Mouse (Mus musculus) forebrain, embryonic 11.5 days (tissue): Measurements from ENCODE around the gene Pcbd2. TPM values are rescaled to one million over a fixed set of nuclear protein-coding genes. Genes with fewer than 3 reads are reported as not detected.

Source experiments
- ATAC-seq: fragments of 200-750 bp; cut with Nextera tagmentation; replicated peaks from 2 replicates; pipeline ENCODE4 v1.8.0; 2017; ENCODE audit warnings: moderate TSS enrichment; ENCODE audit not compliant: low FRiP score
- DNase-seq: peaks from one replicate; pipeline ENCODE4 v3.0.0-alpha.2; 2017; ENCODE audit warnings: low spot score
- H3K27ac ChIP-seq: fragments of 300-500 bp; sonication (generic); 2 replicates; pipeline ENCODE4 v1.5.1; 2014; ENCODE audit warnings: low read depth, low read length
- H3K27me3 ChIP-seq: fragments of 300-500 bp; sonication (generic); 2 replicates; pipeline ENCODE4 v1.6.1; 2014; ENCODE audit warnings: mild to moderate bottlenecking, low read length, mixed read lengths; ENCODE audit not compliant: control insufficient read depth, insufficient read depth
- H3K36me3 ChIP-seq: fragments of 300-500 bp; sonication (generic); 2 replicates; pipeline ENCODE4 v1.6.1; 2014; ENCODE audit warnings: mild to moderate bottlenecking, low read length, moderate library complexity, mixed read lengths; ENCODE audit not compliant: control insufficient read depth, insufficient read depth
- H3K4me1 ChIP-seq: fragments of 300-500 bp; sonication (generic); replicated peaks from 2 replicates; pipeline ENCODE4 v1.6.1; 2014; ENCODE audit warnings: low read length, mixed read lengths; ENCODE audit not compliant: control insufficient read depth, insufficient read depth
- H3K4me2 ChIP-seq: fragments of 300-500 bp; sonication (generic); 2 replicates; pipeline ENCODE4 v1.6.1; 2014; ENCODE audit warnings: low read depth, mild to moderate bottlenecking, low read length, moderate library complexity, mixed read lengths; ENCODE audit not compliant: severe bottlenecking
- H3K4me3 ChIP-seq: fragments of 300-500 bp; sonication (generic); 2 replicates; pipeline ENCODE4 v1.5.1; 2014; ENCODE audit warnings: low read depth, low read length
- H3K9ac ChIP-seq: fragments of 300-500 bp; sonication (generic); 2 replicates; pipeline ENCODE4 v1.6.1; 2014; ENCODE audit warnings: low read length
- H3K9me3 ChIP-seq: fragments of 300-500 bp; sonication (generic); 2 replicates; pipeline ENCODE4 v1.6.1; 2016; ENCODE audit warnings: low read length, mixed read lengths; ENCODE audit not compliant: control insufficient read depth
- WGBS: fragments of 180-500 bp; shearing (Covaris S2); extraction: QIAGEN DNeasy Blood & Tissue Kit; methylation state at CpG from one replicate; pipeline ENCODE4 v1.1.7; 2014; 5-methylcytosine and 5-hydroxymethylcytosine counted together
- polyA plus RNA-seq: library from polyadenylated mRNA; unstranded; fragments of >200 nt; fragmentation: Nextera tagmentation; extraction: Ambion mirVana; gene quantifications from 2 replicates; pipeline ENCODE4 v1.2.1, GENCODE M21; 2014

The Pcbd2 gene
- polyA plus RNA-seq, 1 experiment from 2014 or later, result 32.9 TPM

DNA sequence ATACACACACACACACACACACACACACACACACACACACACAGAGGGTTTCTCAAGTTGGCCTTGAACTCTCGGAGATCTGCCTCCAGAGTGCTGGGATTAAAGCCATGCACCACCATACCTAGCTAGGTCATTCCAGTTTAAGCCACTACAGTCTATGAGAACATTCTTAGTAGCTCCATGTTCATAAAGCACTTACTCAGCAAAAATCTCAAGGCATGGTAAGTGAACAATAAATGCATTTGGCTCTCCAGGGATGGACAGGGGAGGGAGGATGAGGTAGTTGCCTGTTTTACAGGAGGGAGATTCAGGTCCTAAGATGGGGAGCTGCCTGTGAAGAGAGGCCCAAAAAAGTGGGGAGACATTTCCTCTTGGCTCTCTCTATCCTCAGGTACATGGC lies 76.8 kb downstream of the Pcbd2 start:
- H3K9me3 ChIP-seq, result no peaks in the 10 kb centered on the region
- WGBS, result 87% methylated on average over 1 of the region's 1 CpGs
- ATAC-seq (no peak), DNase-seq (no peak)
- H3K4me3 ChIP-seq, result no peak overlapping the region
- H3K9ac ChIP-seq, result no peak overlapping the region
- no peak overlapping the region for H3K27ac ChIP-seq
- no peaks in the 10 kb centered on the region for H3K36me3 ChIP-seq
- no peak overlapping the region for H3K4me2 ChIP-seq
- 0 out of 2 replicates have a peak, but pooled peaks cover 2% of the 10 kb centered on the region for H3K4me1 ChIP-seq
- no peaks in the 10 kb centered on the region for H3K27me3 ChIP-seq

DNA sequence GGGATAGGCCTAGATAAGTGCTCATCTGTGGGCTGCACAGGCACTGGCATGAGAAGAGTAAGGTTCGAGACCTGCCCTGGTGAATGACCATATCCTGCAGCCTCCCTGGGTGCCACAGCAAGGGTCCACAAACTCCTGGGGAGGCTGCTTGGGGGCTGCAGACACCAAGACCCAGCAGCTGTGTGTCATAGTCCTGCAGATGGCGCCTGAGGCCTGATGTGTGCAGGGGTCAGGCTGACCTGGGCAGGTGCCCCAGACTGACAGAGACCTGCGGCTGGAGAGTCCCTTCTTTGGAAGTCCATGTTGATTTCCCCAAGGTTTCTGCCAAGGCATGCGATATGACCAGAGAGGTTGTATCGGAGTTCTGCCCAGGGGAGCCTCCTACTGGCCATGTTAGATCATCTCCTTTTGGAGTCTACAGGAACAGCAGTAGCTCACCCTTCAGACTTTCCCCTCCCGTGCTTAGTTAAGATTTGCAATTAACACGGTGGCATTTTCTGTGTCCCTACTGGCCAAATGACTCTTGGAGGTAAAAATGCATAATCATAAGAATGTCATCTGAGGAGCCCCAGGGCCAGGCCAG lies 82.0 kb downstream of the Pcbd2 start:
- H3K9me3 ChIP-seq, result no peaks in the 10 kb centered on the region
- no peaks in the 10 kb centered on the region; the same call in 1 of the 2 replicates for H3K4me1 ChIP-seq
- H3K36me3 ChIP-seq, result no peaks in the 10 kb centered on the region
- H3K27me3 ChIP-seq, result no peaks in the 10 kb centered on the region
- no peak overlapping the region for H3K4me3 ChIP-seq
- DNase-seq, result no peak
- no peak overlapping the region for H3K27ac ChIP-seq
- H3K9ac ChIP-seq, result no peak overlapping the region
- ATAC-seq, result no peak
- no peak overlapping the region for H3K4me2 ChIP-seq
- WGBS, result 75% methylated on average over 7 of the region's 7 CpGs

DNA sequence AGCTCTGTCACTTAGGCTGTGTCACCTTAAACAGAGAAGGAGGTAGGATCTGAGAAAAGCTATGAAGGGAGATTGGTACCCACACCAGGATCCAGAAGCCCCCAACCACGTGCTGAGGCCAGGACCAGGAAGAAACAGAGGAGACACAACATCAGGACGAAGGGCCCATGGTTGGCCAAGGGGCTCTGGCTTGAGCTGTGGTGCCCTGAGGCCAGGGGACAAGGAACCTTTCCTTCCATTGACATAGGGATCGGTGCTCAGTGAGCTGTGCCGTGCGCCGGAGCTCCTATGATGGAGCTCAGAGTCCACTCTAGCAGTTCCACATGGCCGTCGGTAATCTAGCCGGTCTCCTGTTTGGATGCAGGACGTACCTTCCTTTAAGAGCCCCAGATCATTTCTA lies 82.5 kb downstream of the Pcbd2 start:
- no peaks in the 10 kb centered on the region for H3K9me3 ChIP-seq
- H3K9ac ChIP-seq, result no peak overlapping the region
- H3K27ac ChIP-seq, result no peak overlapping the region
- DNase-seq, result no peak
- ATAC-seq, result no peak
- no peak overlapping the region for H3K4me2 ChIP-seq
- no peaks in the 10 kb centered on the region for H3K36me3 ChIP-seq
- no peaks in the 10 kb centered on the region; the same call in 1 of the 2 replicates for H3K4me1 ChIP-seq
- 99% methylated on average over 10 of the region's 10 CpGs for WGBS
- H3K4me3 ChIP-seq, result no peak overlapping the region
- H3K27me3 ChIP-seq, result no peaks in the 10 kb centered on the region

DNA sequence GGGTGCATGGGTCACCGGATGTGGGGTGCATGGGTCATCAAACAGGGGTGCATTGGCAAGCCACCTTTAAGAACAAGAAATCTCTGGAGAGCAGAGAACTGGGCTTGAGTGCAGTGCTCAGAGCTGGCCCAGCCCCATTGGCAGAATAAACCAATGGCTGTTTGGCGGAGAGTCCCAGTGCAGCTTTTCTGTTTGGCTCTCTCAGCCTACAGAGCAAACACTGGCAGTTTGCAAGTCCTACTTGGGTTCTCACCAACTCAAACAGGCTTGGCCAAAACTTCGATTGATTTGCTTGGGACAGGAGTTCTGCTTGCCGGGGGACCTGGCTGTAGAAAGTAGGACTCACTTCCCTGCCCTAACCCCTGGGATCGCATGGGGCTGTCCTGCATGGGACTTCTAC lies 83.8 kb downstream of the Pcbd2 start:
- no peaks in the 10 kb centered on the region for H3K9me3 ChIP-seq
- H3K9ac ChIP-seq, result no peak overlapping the region
- ATAC-seq (no peak), DNase-seq (no peak)
- no peaks in the 10 kb centered on the region for H3K27me3 ChIP-seq
- H3K4me2 ChIP-seq, result no peak overlapping the region
- H3K27ac ChIP-seq, result no peak overlapping the region
- WGBS, result 79% methylated on average over 5 of the region's 5 CpGs
- no peaks in the 10 kb centered on the region; the same call in 1 of the 2 replicates for H3K4me1 ChIP-seq
- no peaks in the 10 kb centered on the region for H3K36me3 ChIP-seq
- no peak overlapping the region for H3K4me3 ChIP-seq

DNA sequence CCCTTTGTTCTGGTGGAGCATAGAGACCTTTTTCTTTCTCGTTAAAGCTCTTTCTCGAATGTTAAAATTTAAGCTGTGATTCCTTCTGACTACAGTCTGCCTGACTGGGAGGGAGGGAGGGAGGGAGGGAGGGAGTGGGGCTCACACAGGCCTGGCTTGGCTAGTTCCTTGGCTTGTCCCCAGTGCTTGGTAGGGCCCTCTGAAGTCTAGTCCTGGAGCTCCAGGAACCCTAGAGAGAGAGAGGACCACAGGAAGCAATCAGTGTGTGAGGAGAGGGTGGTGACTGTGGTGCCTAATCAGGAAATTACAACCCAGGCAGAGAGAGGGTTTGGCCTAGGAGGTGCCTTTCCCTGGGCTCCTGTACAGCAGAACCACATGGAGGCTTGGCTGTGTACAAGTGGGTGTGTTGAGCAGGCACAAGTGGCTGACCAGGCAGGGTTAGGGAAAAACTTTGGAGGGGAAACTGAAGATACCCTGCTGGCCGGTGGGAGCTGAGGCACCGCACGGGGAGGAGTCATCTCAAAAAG lies 86.4 kb downstream of the Pcbd2 start:
- Histone ChIP-seq H3K4me2 (no peak overlapping the region), H3K27ac (no peak overlapping the region), H3K36me3 (no peaks in the 10 kb centered on the region), H3K27me3 (no peaks in the 10 kb centered on the region), H3K4me1 (no peaks in the 10 kb centered on the region; the same call in 1 of the 2 replicates), H3K9me3 (no peaks in the 10 kb centered on the region), H3K9ac (no peak overlapping the region), H3K4me3 (no peak overlapping the region)
- ATAC-seq, result no peak
- DNase-seq, result no peak
- WGBS, result 66% methylated on average over 5 of the region's 5 CpGs

DNA sequence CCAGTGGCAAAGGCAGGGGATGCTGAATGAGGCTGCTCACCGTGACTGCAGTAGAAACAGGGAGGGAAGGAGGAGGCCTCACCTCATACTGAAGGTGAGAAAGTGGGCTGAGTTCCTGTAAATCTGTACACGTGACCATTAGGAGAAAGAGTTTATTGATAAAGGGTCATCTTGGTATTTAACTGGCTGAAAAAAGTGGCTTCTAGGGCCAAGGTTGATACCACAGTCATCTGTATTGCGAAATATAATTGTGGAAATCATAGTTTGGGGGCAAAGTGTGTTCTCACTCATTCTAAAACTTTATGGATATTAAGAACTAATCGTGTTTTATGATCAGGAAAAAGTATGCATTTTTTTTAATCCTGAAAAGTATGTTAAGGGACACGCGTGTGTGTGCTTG lies 87.7 kb downstream of the Pcbd2 start:
- Histone ChIP-seq H3K9ac (no peak overlapping the region), H3K4me1 (no peaks in the 10 kb centered on the region; the same call in 1 of the 2 replicates), H3K27ac (no peak overlapping the region), H3K36me3 (no peaks in the 10 kb centered on the region), H3K4me3 (no peak overlapping the region), H3K9me3 (no peaks in the 10 kb centered on the region), H3K27me3 (no peaks in the 10 kb centered on the region), H3K4me2 (no peak overlapping the region)
- no peak for DNase-seq
- WGBS, result 81% methylated on average over 6 of the region's 6 CpGs
- ATAC-seq, result no peak

DNA sequence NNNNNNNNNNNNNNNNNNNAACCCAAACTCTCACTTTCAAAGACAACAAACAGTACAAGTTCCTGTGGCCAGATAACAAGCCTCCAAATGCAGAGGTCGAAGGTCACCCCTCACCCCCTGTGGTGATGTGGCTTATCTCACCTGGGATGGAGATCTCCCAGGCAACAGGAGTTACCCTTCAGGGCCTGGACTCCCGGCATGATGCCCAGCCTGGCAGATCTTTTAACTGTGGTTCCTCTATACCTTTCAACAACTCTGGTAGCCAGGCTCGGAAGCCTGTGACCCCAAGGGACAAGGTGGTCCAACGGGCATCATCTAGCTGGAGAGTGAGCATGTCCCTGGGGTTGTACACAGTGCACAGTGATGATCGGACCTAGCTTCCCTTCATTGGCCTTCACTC lies 95.3 kb downstream of the Pcbd2 start:
- peaks cover 43% of the 10 kb centered on the region for H3K27me3 ChIP-seq
- DNase-seq, result no peak
- no peak overlapping the region for H3K4me2 ChIP-seq
- H3K9ac ChIP-seq, result no peak overlapping the region
- no peaks in the 10 kb centered on the region for H3K9me3 ChIP-seq
- H3K4me1 ChIP-seq, result peaks cover 6% of the 10 kb centered on the region; the same call in 1 of the 2 replicates
- H3K27ac ChIP-seq, result no peak overlapping the region
- no peak for ATAC-seq
- WGBS, result 54% methylated on average over 5 of the region's 5 CpGs
- no peaks in the 10 kb centered on the region for H3K36me3 ChIP-seq
- H3K4me3 ChIP-seq, result no peak overlapping the region

DNA sequence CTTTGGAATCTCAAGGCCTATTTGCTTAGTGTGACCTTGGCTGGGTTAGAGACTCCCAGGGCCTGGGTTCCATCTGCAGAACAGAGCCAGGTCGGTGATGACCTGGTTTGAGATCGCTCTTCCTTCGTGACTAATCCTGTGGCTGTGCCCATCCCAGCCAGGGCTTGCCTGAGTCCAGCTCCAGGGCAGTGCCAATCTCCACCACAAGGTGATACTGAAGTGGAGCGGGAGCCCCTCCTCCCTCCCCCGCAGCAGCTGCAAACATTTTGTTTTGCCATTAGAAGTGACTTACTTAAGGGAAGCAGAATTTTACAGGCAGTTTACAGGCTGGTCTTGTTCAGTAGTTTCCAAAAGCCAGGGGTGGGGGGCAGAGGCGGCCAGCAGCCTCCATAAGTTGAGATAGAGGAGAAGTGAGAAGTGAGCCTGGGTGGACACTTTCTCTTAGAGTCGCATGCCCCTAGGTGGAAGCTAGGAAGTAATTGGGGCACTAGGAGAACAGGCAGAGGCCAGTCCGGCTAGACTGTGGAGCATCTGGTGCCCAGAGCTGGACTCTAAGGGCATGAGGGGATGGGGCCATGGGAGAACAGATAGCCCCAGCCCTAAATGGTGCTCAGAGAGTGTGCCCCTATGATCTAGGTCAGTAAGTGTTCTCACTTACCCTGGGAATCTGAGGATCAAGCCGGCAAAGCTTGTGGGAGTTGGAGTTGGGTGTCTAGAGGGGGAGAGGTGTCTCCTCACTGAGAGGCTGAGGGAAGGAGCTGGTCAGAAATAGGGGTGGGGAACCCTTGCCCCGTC lies 97.2 kb downstream of the Pcbd2 start:
- no peaks in the 10 kb centered on the region for H3K36me3 ChIP-seq
- H3K4me1 ChIP-seq, result peaks cover 6% of the 10 kb centered on the region; the same call in 1 of the 2 replicates
- WGBS, result 6% methylated on average over 10 of the region's 10 CpGs
- no peak for ATAC-seq
- H3K4me2 ChIP-seq, result no peak overlapping the region
- peaks cover 60% of the 10 kb centered on the region for H3K27me3 ChIP-seq
- no peaks in the 10 kb centered on the region for H3K9me3 ChIP-seq
- H3K9ac ChIP-seq, result no peak overlapping the region
- DNase-seq, result no peak
- no peak overlapping the region for H3K4me3 ChIP-seq
- no peak overlapping the region for H3K27ac ChIP-seq
